ENCODE assay signal across 19 mouse cellular contexts in genomic region chr17:31448519-31448918, GRCm38 (mm10).
DNase-seq lines count a peak whose midpoint lies in the region; TF ChIP-seq lines count a peak whose summit lies in the region.
"Had no signal": no experiment of that assay in that cellular context is flagged by ENCODE, and none has a peak within 500 bp of the region (broad histone marks: within the 10 kb centered on the region; RNA-seq: fewer than 3 reads in every experiment).

No protein-coding gene starts in this region.

- no peak for TF ChIP-seq EP300 in heart, adult 2 months (IDR thresholded peaks at IDR 0.05; ENCODE audit: insufficient read depth, low read depth, low read length)

- H3K79me2 ChIP-seq in heart, adult 2 months (replicated peaks; ENCODE audit: control insufficient read depth, insufficient read depth, low read length): no peaks in the 10 kb centered on the region

- 59% methylated on average over 1 of the region's 1 CpGs for WGBS in heart, adult 2 months

- H3K4me3 ChIP-seq in heart, adult 2 months: no peak overlapping the region
- H3K4me3 ChIP-seq: hindbrain, embryonic 12.5 days; limb, embryonic 10.5 days; megakaryocyte, embryonic 14.5 days; midbrain, embryonic 15.5 days had no signal

- H3K4me1 ChIP-seq in heart, adult 2 months (ENCODE audit: control insufficient read depth, insufficient read depth, low read length): peaks cover 5% of the 10 kb centered on the region

- no peaks in the 10 kb centered on the region for H3K36me3 ChIP-seq in heart, adult 2 months (ENCODE audit: control insufficient read depth, insufficient read depth, low read length)
- H3K36me3 ChIP-seq: midbrain, embryonic 15.5 days had no signal

- H3K27ac ChIP-seq in heart, adult 2 months: no peak overlapping the region
- H3K27ac ChIP-seq: hindbrain, embryonic 12.5 days; limb, embryonic 10.5 days; midbrain, embryonic 15.5 days had no signal

- no peak for DNase-seq in heart, adult 2 months
- no peak for DNase-seq in heart, postnatal 36 days
- DNase-seq in left cerebral cortex, postnatal 14 days (ENCODE audit: low spot score in 2 of 2): peak; percentile 37 to 68
- DNase-seq in left cerebral cortex, postnatal 36 days (ENCODE audit: low spot score in 2 of 2): no peak
- DNase-seq in 416B (ENCODE audit: low read depth): peak; percentile 49
- peak; percentile 11 for DNase-seq in T-cell, adult 2 months (ENCODE audit: low spot score)
- DNase-seq in cerebellum, postnatal 4 days (ENCODE audit: low spot score in 2 of 2): no peak
- DNase-seq in liver: no peak
- DNase-seq: adrenal gland, postnatal 36 days; cerebellum, adult 11-12 months; gastrocnemius, postnatal 36 days; heart, postnatal 10 days; layer of hippocampus, postnatal 36 days; right cerebral cortex, postnatal 4 days; thymus, postnatal 4 days had no signal

- no peaks in the 10 kb centered on the region for H3K27me3 ChIP-seq in heart, adult 2 months (ENCODE audit: control insufficient read depth, insufficient read depth, low read length)
- H3K27me3 ChIP-seq: hindbrain, embryonic 12.5 days; midbrain, embryonic 15.5 days had no signal

- no peak for TF ChIP-seq POLR2A in heart, adult 2 months (IDR thresholded peaks at IDR 0.05; ENCODE audit: insufficient read depth, low read depth, low read length)

- intact Hi-C loops in heart, adult 2 months (cut with DNase I): loop anchor here (2.0 kb wide), 1 partner anchor 66 kb away; no protein-coding TSS in a partner anchor
- intact Hi-C loops in heart, postnatal 36 days (cut with DNase I): loop anchor here (5.0 kb wide), 1 partner anchor 44 kb away; no protein-coding TSS in a partner anchor
- intact Hi-C loops in left cerebral cortex, postnatal 14 days (cut with DNase I): loop anchor here (5.0 kb wide), 1 partner anchor 71 kb away; no protein-coding TSS in a partner anchor
- intact Hi-C loops in left cerebral cortex, postnatal 36 days (cut with DNase I): loop anchor here (1.0 kb wide), 1 partner anchor 70 kb away; no protein-coding TSS in a partner anchor

- no peak overlapping the region for H3K9ac ChIP-seq in heart, adult 2 months (ENCODE audit: low read depth, low read length)
- H3K9ac ChIP-seq: hindbrain, embryonic 12.5 days; midbrain, embryonic 15.5 days had no signal

- TF ChIP-seq CTCF in heart, adult 2 months (IDR thresholded peaks at IDR 0.05): peak; percentile 56

Comparison
In these comparisons a context has a peak if more than half of its experiments do, and no peak if none do; other contexts are left out.
1. DNase-seq: peak in left cerebral cortex, postnatal 14 days (2 of 2), 416B (single experiment) and T-cell, adult 2 months (single experiment); none in heart, adult 2 months (0 of 2), heart, postnatal 36 days (0 of 2), left cerebral cortex, postnatal 36 days (0 of 2), cerebellum, postnatal 4 days (0 of 2) and liver (single experiment).